Mouse (Mus musculus): Measurements from ENCODE around the gene Ccn5.

Ccn5 gene

GRCm38 (mm10) chr2:163842043-163842442 lies 21.4 kb downstream of the Ccn5 start:
- no peak for DNase-seq (ENCODE audit: low spot score in 2 of 2)

- DNase-seq (ENCODE audit: low spot score in 2 of 2): no peak
Measured at GRCm38 (mm10) chr2:163853461-163853901, 32.8 kb downstream of the Ccn5 start, which contains the start of gene Kcnk15. Gene Kcnk15 (plus strand): TSS chr2:163853651.

GRCm38 (mm10) chr2:163857233-163857632 lies 36.6 kb downstream of the Ccn5 start:
- no peak for DNase-seq (ENCODE audit: low spot score in 2 of 2)

DNA sequence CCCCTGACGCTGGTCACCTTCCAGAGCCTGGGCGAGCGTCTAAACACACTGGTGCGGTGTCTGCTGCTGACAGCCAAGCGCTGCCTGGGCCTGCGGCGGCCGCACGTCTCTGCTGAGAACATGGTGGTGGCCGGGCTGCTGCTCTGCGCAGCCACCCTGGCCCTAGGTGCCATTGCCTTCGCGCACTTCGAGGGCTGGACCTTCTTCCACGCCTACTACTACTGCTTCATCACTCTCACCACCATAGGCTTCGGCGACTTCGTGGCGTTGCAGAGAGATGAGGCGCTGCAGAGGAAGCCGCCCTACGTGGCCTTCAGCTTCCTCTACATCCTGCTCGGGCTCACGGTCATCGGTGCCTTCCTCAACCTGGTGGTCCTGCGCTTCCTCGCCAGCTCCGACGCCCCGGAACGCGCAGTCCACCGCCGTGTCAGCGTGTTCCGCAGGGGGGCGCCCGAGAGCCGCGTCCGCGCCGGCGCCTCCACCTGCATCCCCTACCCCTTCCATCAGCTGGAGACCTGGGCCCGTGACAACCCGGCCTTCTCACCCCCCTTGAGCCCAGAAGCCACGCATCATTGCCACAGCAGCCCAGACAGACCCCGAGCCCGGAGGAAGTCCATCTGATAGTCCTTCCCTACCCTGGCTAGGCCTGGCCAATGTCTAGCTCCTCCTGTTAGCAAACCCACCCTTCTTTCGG lies 37.7 kb downstream of the Ccn5 start:
- peak; percentile 63 to 65 for DNase-seq (ENCODE audit: low spot score in 2 of 2)

DNA sequence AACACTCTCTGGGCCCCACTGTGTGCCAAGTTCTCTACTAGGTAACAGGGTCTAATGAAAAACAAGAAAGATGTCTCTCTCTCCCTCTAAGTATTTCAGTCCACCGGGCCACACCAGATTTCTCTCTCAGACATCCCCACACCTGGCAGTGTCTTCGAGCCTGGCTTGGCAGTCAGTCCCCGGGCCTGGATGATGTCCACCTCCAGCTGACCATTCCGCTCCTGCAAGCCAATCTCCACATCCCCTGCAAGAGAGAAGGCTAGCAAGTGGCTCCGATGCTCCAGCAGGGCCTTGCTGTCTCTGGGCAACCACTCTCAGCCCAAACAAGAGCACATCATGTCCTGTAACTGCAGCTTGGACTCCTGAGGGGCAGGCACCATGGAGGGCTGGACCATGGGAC lies 44.6 kb downstream of the Ccn5 start:
- DNase-seq (ENCODE audit: low spot score in 2 of 2): no peak

DNA sequence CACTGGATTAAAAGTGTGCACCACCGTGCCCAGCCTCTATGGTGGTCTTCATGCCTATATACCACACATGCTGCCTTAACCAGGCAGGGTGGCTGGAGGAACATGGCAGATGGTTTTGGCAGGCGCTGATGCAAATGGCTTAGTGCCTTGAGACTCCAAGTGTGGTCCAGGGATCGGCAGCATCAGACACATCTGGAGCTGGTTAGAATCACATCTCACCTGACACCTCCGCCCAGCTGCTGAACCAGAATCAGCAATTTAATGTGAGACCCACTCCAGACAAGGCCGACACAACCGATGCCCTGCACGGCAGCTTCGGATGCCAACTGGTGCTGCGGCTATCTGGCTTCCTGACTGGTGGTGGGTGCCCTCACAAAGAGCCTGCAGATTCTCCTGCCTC lies 45.4 kb downstream of the Ccn5 start:
- DNase-seq (ENCODE audit: low spot score in 2 of 2): no peak

- no peak for DNase-seq (ENCODE audit: low spot score in 2 of 2)
Measured at GRCm38 (mm10) chr2:163869783-163870182, 49.1 kb downstream of the Ccn5 start.

- DNase-seq (ENCODE audit: low spot score in 2 of 2): no peak
Measured at GRCm38 (mm10) chr2:163871266-163871665, 50.6 kb downstream of the Ccn5 start.

DNA sequence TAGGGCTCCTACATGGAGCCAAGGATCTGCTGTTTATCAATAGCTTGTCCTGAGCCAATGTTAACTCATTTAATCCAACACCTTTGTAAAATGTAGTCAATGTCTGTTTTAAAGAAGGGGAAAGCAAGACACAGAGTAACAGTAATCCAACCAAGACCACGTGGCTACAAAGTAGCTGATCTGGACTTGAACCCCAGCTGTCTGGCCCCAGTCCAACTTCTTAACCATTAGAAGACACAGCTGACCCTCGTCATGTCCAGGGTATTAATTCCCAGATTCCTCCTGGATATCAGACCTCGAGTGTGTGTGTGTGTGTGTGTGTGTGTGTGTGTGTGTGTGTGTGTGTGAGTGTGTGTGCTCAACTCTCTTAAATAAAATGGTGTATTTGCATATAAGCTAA lies 51.2 kb downstream of the Ccn5 start:
- no peak for DNase-seq (ENCODE audit: low spot score in 2 of 2)

DNA sequence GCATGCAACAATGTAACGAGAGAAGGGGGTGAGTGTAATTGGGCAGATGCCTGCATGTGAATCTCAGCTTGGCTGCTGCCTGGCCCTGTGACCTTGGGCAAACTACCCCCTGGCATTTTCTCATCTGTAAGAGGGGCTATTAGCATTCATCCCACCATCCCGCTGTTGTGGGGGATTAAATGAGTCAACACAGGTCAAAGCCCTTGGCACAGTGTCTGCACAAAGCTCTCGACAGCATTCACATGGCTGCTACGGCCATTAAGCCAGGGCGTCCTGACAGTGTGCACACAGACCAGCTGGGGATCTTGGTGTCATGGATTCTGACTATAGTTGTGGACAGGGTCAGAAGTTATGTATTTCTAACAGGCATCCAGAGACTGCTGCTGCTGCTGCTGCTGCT lies 54.2 kb downstream of the Ccn5 start:
- no peak for DNase-seq (ENCODE audit: low spot score in 2 of 2)

- peak; percentile 32 to 50 for DNase-seq (ENCODE audit: low spot score in 2 of 2)
Measured at GRCm38 (mm10) chr2:163875484-163875883, 54.8 kb downstream of the Ccn5 start.

DNA sequence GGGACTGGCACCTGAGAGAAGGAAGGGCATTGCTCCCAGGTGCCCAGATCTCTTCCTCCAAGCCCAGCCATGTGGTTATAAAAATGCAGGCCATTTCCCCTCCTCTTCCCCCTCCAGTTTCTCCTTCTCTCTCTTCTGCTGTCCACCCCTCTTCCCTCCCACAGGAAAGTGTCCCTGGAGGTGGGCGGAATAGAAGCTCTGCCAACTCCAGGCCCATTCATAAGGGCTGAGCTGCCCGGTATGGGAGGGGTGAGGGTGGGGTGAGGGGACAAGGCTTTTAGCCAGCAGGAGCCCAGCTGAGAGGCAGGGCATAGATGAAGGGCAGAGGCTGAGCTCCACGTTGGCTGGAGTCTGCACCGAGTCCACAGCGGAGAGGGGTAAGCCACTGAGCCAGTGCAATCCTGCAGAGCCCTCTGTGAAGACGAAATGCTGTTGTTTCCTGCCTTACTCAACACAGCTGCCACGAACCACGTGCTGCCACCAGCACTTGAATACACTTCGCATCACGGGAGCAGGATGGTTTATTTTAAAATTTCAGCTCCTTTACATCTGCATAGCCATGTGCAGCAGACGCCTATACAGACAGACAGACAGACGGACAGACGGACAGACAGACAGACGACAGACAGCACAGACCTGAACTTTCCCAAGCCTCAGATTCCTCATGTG lies 56.3 kb downstream of the Ccn5 start:
- DNase-seq (ENCODE audit: low spot score in 2 of 2): peak; percentile 46 to 58

- no peak for DNase-seq (ENCODE audit: low spot score in 2 of 2)
Measured at GRCm38 (mm10) chr2:163880891-163881290, 60.2 kb downstream of the Ccn5 start.
